Mouse (Mus musculus) frontal cortex, postnatal 25 days (tissue): ENCODE data around the gene Il12rb1.
"Not testable (repeated sequence)": the region's sequence is repeated elsewhere in the genome, so short reads cannot be mapped to it uniquely, and the experiment has no call there.

Source experiments
- DNase-seq, 2 experiments: peaks; one replicate each; pipeline ENCODE4 v3.0.0; 2022; ENCODE audit warnings: low spot score in 2 of 2

Gene Il12rb1

DNA sequence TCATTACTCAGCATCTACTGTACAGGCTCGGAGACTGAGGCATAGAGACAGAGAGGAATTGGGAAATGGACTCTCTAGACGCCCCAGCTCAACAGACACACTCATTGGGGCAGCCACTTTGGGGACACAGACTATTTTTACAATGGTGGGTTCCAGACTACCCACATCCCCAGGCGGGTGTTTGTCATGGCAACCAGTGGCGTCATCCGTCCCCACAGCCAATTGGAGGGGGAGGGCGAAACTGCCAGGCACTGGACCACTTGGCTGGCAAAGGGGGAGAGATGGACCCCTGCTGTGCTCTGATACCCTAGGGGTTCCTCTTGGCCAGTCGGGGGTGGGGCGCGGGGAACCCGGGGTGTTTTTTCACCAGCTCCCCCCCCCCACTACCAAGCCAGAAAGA lies 7.6 kb upstream of the Il12rb1 start:
- peak in 1 of 2 experiments; percentile 57 for DNase-seq

DNA sequence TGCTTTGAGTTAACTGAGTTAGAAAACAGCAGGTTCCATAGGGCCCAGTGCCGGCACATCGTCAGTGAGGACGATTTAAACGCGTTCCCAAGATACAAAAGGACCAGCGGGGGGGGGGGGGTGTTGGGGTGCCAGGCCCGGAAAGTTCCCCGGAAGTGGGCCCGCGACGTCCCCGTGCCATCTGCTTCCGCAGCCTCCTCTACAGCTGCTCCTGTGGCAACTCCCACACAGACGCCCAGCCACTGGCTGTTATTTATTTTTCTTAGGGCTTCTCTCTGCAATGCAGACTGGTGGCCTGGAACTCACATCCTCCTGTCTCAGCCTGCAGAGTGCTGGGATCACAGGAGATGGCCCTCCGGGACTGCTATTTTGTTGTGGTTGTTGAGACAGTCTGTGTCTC lies 7.1 kb upstream of the Il12rb1 start:
- peak in 1 of 2 experiments; percentile 57 for DNase-seq

DNA sequence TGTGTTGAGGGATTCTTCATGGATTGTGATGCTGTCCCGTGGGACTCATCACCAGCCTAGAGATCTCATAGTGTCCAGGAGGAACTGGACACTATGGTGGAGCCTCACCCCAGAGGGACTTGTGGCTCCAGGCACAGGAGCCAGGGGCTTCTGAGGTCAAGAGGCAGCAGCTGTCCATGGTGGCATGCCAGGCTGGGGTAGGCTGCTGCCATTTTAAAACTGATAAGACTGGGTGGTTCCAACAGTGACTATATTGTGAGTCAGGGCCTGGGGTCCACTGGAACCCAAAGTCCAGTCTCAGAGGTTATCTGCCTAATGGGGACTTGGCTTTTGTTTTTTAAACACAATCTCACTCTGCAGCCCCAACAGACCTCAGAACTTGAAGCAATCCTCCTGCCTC lies 6.4 kb upstream of the Il12rb1 start:
- DNase-seq: no peak

DNA sequence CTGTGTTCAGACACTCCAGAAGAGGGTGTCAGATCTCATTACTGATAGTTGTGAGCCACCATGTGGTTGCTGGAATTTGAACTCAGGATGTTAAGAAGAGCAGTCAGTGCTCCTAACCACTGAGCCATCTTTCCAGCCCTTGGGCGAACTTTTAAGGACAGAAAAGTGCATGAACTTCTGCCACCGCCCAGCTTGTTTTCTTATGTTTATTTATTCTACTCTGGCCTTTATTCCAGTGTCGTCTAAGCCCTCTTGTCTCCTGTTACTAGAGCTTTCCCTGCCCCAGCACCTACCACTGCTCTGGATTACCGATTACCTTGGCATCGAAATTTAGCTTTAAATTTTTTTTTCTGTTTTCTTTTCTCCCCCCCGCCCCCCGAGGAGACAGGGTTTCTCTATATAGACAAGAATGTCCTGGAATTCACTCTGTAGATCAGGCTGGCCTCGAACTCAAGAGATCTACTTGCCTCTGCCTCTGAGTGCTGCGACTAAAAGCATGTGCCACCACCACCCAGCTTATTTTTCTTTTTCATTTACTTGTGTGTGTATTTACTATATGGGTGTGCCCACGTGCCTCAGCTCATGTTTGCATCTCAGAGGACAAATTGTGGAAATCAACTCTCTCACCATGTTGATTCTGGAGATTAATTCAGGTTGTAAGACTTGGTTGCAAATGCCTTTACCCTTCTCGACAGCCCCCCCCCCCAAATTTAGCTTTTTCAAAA lies 5.3 kb upstream of the Il12rb1 start:
- no peak for DNase-seq

DNA sequence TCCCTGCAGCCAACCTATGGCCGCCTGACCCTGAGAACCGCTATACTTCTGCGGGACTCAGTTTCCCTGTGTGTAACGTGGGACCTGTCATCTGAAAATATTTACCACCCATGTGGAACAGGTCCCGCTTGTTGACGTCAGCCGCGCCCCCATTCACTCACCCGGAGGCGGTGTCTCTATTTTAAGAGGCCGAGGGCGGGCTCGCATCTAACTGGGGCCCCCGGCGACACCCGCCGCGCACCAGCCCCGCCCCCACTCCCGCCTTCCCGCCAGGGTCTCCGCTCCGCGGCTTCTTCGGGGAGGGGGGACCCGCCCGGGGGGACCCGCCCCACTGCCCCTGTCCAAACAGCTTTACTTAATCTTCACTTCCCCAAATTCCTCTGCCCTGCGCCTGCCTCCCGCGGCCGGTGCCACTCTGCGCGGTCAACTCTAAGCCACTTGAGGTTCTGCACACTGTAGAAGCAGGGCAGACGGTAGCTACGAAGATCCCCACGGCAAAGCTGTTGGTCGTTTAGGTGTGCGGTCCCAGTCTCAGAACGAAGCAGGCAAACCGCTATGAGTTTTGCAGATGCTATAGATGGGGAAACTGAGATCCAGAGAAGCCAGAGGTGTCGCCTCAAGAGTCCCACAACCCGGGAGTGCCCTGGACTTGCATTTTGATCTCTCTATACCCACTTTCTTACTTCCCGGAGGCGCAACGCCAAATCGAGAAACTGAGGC lies 4.3 kb upstream of the Il12rb1 start:
- DNase-seq: peak in 1 of 2 experiments; percentile 65

DNA sequence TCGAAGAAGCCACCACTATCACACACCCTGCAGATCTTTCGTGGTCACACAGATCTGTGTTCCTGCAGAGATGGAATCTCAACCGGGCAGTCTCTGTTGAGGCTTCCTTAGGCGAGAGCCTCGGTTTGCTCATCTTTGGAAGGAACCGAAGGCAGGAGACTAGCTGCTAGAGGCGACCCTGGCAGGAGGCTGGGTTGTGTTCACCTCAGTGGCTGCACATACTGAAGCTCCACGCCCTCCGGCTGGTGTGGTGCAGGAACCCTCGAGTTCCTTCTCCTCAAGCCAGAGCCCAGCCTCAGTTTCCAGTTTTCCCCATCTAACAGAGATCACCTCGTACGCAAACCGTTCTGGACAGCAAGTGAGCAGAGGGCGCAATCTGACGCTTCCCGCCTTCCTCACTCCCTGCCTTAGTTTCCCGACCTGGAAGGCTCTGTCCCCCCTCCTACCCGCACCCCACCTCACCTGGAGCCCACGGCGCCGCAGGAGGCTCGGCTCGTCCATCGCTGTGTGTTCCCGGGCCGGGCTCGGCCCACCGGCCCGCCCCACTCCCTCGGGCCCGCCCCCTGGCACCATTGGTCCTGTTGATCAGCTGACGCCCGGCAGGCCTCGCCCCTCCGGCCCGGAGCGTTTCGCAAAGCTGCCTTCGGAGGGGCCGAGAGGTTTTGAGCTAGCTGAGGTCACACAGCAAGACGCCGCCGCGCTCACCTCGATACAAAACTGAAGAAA lies 3.6 kb upstream of the Il12rb1 start, which contains the start of gene Mast3:
Gene Mast3 (minus strand): TSS at position 574 of the 726 bp plus-strand sequence.
- peak in 1 of 2 experiments; percentile 64 for DNase-seq

DNA sequence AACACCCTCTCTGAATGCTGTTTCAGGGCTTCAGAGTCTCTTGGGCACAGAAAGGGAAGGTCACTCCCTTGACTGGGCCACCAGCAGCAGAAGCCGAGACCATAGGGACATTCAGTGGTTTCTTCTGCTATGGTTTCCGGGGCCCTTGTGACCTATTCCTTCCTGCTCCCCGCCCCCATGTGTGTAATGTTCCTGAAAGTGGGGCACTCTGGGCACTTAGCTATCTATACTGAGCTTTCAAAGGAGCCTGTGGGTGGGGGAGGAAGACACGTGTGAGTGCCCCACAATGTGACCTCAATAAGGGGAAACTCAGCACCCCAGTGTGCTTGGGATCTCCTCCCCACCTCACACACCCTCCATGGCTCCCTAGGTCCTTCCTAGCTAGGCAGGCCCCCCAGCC lies 1.7 kb upstream of the Il12rb1 start:
- DNase-seq: no peak

DNA sequence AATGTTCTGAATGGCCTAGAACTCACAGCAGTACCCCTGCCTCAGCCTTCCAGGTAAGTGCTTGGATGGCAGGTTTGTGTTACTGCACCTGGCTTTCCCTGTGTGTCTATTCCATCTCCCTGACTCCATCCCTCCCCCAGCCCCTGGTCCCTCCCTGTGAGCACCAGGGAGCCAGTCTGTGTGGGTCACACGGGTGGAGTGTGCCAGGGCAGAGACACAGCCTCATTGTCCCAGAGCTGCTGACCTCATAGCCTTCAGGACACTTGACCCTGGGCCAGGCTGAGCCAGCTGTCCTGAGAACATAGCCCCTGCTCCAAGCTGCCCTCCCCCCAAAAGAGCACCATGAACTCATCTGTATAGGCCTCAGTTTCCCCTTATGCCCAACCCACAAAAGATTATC lies 945 bp upstream of the Il12rb1 start:
- DNase-seq: no peak

DNA sequence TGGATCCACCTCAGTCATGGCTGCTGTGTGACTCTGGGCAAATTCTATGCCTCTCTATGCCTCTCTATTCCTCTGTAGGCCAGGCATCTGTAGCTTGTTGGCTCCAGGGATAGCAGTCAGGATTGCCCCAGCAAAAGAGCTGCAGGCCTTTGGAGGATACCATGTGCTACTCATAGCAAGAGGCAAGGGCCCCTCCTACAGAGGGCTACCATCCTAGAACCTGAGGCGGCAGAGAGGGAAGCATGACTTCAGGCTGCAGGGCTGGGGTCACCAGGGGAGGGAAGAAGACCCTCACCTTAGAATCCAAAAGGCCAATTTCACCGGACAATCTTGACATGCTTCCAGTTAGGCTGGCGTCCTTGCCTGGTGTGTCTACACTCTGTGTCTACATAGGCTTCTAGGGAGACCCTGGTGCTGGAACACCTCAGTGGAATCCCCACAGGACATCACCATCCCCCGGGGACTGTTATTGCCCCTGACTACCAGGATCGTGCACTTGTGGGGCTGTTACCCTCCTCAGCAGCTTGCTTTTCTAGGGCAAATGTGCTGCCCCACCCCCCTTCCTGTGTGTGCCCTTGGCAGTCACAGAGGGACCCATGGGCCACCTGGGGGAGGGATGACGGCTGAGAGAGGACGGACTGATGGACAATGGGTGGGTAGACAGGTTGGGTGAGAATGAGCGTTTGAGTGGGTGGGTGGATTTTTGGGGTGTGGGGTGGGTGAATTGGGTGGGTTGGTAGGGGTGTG lies 879 bp downstream of the Il12rb1 start:
- no peak for DNase-seq

DNA sequence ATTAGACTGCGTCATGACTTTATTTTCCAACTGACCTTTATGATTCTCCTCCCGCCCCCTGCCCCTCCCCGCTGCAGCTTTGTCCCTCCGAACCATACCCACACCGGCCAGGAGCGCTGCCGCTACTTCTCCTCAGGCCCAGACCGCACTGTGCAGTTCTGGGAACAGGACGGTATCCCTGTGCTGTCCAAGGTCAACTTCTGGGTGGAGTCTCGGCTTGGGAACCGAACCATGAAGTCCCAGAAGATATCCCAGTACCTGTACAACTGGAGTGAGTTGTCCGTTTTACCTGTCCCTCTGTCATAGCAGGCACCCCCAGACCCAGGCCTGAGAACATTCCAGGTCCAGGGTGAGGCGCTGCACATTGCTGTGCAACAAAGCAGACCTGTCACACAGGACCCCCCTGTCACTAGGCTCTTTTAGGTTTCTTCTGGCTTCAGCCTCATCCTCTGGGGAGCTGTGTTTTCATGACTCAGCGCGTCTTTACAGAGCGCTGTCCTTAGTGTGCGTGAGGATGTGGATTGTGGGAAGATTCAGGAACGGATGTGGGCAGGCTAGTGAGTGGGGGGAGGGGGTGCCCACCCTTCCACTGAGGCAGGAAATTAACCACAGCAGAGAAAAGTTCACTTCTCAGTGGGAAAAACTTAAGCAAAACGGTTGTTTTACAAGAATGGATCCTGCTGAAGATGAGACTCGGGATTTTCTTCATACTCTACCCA lies 2.9 kb downstream of the Il12rb1 start:
- no peak for DNase-seq

DNA sequence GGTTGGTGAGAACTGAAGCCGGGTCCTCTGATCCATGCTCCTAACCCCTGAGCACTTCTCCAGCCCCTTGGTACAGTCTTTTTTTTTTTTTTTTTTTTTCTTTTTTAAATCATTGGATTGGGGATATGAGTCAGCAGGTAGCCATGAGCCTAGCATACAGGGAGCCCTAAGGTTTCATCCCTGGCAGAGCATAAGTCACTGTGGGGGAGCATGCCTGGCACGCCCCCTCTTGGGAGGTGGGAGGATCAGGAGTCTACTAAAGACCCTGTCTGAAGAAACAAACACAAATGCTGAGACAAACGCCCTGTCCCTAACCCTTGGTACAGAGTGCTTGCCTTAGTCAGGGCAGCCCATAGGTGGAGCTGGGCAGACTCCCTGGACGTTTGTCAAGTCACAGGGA lies 3.8 kb downstream of the Il12rb1 start:
- no peak for DNase-seq

DNA sequence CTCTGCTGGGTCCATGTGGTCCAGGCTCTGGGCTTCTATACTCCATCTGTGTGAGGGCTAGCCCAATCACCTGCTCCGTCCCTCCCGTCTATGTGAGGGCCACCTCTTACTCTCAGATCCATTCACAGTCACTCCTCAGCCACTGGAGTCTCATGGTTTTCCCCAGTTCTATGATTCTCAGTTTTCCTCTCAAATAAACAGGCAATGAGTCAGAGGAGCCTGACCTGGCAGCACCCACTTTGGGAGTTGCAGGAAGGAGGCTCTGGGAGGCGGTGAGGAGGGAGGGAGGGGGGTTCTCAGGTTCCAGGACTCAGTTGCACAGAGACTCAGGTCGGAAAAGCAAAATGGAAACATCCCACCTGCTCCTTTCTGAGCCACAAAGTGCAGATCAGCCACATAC lies 4.6 kb downstream of the Il12rb1 start:
- DNase-seq: no peak

DNA sequence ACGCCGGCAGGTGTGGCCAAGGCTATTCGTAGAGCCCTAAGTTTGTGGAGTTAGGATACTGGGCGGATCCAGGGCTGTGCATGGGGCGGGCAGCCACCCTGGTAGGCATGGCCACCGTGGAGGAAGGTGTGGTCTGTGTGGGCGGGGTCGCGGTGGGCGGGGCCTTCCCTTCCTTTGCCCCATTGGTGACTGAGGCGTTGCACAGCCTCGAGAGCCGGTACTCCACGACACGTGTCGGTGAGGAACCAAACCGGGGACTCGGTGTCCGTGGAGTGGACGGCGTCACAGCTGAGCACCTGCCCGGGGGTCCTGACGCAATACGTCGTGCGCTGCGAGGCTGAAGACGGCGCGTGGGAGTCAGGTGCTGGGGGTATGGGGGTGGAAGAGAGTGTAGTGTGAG lies 8.4 kb downstream of the Il12rb1 start:
- DNase-seq: no peak

DNA sequence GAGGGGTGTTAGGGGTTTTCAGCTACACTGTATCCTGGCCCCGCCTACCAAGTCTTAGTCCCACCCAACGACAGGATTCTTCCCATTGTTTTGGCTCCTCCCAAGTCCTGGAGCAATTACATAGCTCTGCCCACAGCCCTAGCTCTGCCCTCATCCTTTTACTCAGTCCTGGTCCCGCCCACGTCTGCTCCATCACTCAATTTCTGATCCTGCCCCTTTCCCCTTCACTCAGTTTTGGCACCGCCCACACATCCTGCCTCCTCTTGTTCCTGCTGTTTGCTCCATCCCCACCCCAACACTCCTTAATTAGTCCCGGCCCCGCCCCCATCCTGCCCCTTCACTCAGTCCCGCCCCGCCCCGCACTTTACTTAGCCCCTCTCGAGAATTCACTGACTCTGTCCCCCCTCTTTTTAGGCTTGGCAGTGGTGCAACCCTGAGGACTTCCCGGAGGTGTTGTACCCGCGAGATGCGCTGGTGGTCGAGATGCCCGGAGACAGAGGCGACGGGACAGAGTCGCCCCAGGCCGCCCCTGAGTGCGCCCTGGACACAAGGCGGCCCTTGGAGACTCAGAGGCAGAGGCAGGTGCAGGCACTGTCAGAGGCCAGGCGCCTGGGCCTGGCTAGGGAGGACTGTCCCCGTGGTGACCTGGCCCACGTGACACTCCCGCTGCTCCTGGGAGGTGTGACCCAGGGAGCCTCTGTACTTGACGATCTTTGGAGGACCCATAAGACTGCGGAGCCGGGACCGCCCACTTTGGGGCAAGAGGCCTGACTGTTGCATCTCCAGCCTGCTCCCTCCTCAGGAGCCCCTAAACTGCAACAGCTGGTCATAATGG lies 12.1 kb downstream of the Il12rb1 start:
- no peak for DNase-seq

DNA sequence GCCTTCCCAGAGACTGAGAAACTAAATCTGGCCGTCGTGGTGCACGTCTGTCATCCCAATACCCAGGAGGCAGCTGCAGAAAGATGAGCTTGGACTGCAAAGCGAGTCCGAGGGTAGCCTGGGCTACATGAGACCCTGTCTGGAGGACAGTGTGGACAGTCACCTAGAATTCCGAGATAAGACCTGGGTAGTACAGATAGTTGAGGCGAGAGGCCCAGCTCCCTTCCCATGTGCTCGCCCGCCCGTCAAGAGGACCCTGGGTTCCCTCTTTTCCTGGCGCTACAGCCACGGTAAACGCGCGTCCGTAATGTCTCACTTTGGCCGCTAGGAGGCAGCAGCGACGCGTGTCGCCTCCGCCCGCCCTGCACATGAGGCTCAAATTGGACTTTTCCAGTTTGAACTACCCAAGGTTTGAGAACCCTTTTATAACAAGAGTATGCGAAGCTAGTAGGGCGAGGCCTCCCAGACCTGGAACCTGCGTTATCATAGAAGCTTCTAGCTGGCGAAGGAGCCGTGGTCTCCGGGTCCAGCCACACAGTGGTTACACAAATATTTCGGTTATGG lies 13.2 kb downstream of the Il12rb1 start:
- DNase-seq: peak in 1 of 2 experiments; percentile 54

DNA sequence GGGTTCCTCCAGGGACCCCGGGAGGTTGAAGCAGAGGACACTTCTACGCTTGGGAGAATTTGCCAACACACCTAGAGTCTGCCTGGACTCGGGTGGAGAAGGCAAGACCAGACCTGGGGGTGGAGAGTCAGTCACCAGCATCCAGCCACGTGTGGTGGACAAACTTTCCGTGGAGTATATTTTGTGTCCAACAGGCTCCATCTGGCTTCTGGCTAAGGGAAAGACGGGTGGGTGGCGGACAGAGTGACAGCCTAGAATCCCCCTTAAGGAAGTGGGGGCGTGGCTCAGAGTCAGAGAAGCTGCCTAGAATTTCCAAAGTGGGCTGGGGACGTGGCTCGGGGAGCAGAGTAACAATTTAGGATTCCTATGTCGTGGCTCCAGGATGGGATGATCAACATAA lies 13.7 kb downstream of the Il12rb1 start:
- DNase-seq: no peak

DNA sequence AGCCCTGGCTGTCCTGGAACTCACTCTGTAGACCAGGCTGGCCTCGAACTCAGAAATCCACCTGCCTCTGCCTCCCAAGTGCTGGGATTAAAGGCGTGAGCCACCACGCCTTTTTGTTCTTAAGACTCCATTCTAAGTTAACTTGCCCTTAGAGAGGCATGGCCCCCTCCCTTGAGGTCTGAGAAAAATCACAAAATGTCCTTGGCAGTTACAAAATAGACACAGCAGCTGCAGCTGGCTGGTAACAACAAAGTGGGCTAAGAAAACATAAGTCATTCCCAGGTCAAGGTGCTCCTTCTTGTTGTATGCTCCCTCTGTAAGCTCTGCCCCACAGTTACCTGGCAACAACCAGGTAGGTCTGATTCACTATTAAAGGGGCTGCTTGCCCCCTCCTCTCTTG lies 14.3 kb downstream of the Il12rb1 start:
- DNase-seq: not testable (repeated sequence)

DNA sequence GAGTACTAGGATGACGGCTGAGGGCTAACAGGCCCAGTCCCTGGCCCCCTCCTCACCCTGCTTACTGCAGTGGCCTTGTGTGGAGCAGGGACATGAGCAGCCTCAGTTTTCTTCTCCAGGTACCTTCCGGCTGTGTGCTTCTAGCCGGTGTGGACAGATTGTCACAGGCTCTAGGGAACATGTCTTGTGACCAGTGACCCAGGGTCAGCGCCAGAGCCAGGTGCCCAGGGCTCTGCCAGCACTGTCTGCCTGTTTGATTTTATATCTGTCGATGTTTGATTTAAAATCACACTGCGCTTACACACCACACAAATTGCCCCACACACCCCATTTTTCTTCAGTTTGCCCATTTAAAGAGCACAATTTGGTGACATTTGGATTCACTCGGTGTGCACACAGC lies 15.6 kb downstream of the Il12rb1 start:
- DNase-seq: no peak

DNA sequence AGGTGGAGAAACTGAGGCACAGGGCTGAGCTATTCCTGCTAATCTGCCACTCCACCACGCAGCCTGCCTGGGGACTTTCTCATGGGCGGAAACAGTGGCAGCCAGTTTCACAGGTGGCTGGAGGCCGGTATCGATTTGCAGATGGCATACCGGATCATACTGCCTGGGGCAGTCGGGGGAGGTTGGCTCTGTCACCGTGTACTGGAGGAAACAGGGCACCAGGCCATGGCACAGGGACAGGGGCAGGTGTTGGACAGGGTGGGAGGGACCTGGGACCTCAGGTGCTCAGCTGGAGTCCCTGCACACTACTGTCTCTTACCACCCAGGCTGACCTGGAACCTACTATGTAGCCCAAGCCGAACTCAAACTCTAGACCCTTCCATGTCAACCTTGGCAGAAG lies 17.6 kb downstream of the Il12rb1 start:
- no peak for DNase-seq

DNA sequence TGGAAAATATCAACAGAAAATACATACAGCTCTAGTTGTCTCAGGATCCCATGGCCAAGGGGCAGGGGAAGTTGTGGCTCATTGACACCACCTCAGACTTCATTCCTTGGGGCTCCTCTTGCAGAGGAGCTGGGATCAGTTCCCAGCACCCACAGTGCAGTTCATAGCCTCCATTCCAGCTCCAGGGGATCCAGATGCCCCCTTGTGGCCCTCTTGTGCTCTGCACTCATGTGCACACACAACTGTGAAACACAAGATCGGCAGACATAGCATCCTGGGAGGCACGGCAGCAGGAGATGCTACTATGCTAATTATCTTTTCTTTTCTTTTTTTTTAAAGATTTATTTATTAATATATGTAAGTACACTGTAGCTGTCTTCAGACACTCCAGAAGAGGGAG lies 18.8 kb downstream of the Il12rb1 start:
- no peak for DNase-seq
